Mouse (Mus musculus): ENCODE data around the gene Tnik.

GRCm38 (mm10) chr3:28321635-28322034 is 58.6 kb downstream of the Tnik start:
- no peak for TF ChIP-seq FLI1 (IDR thresholded peaks at IDR 0.05; ENCODE audit: low read length)
- TF ChIP-seq GATA1 (IDR thresholded peaks at IDR 0.05; ENCODE audit: borderline replicate concordance, low read length), result no peak
